Mouse (Mus musculus): Measurements from ENCODE around the gene Mylk. TPM values are rescaled to one million over a fixed set of nuclear protein-coding genes. Genes with fewer than 3 reads are reported as not detected.
"Not testable (repeated sequence)": the region's sequence is repeated elsewhere in the genome, so short reads cannot be mapped to it uniquely, and the experiment has no call there.

The Mylk gene
- polyA plus RNA-seq, 1 experiment = not detected

DNA sequence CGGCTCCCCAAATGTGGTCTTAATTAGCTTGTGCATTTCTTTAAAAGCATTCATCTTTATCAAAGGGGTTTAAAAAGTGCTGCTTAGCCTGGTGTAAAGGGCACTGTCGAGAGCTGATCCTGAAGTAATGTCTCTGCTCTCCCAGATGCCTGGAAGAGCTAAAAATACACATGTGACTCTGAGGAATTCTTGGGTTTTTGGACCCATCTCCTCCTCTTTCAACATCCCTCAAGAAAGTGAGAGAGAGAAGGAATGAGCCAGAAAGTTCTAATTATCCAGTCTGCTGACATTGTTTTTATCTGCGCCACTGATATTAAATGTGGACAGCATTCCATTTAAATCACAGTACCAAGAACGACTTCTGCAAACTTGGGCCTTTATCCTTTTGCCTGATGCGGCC, 48.0 kb downstream of the Mylk start:
- TF ChIP-seq TAL1 (IDR thresholded peaks at IDR 0.05; ENCODE audit: low read length) (no peak), GATA1 (IDR thresholded peaks at IDR 0.05; ENCODE audit: low read length) (no peak)
- H3K36me3 ChIP-seq (ENCODE audit: control insufficient read depth) = no peaks in the 10 kb centered on the region
- H3K27me3 ChIP-seq (ENCODE audit: control insufficient read depth) = no peaks in the 10 kb centered on the region
- H3K4me1 ChIP-seq (ENCODE audit: control insufficient read depth) = no peaks in the 10 kb centered on the region
- H3K4me3 ChIP-seq (replicated peaks) = no peak overlapping the region
- no peaks in the 10 kb centered on the region for H3K9me3 ChIP-seq (ENCODE audit: control insufficient read depth, low read length)

DNA sequence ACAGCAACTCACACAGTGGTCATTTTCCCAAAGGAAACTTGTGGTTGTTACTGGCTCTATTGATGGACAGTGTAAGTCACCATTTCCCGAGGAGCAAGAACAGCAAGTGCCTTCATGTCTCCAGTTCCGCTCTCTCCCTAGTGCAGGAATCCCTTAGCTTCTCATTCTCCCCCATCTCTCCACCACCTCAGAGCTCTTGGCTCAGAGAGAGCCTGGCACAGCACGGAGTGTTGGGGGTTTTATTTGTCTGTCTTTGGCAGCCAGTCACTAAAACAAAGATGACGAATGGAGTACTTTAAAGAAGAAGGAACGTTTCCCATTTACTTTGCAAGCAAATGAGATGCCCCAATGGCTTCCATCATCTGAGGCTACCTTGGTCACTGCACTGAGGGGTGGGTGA, 56.2 kb downstream of the Mylk start:
- TF ChIP-seq GATA1 (IDR thresholded peaks at IDR 0.05; ENCODE audit: low read length) (no peak), TAL1 (IDR thresholded peaks at IDR 0.05; ENCODE audit: low read length) (no peak)
- Histone ChIP-seq H3K27me3 (ENCODE audit: control insufficient read depth) (no peaks in the 10 kb centered on the region), H3K9me3 (ENCODE audit: control insufficient read depth, low read length) (no peaks in the 10 kb centered on the region), H3K36me3 (ENCODE audit: control insufficient read depth) (no peaks in the 10 kb centered on the region), H3K4me1 (ENCODE audit: control insufficient read depth) (no peaks in the 10 kb centered on the region), H3K4me3 (replicated peaks) (no peak overlapping the region)

DNA sequence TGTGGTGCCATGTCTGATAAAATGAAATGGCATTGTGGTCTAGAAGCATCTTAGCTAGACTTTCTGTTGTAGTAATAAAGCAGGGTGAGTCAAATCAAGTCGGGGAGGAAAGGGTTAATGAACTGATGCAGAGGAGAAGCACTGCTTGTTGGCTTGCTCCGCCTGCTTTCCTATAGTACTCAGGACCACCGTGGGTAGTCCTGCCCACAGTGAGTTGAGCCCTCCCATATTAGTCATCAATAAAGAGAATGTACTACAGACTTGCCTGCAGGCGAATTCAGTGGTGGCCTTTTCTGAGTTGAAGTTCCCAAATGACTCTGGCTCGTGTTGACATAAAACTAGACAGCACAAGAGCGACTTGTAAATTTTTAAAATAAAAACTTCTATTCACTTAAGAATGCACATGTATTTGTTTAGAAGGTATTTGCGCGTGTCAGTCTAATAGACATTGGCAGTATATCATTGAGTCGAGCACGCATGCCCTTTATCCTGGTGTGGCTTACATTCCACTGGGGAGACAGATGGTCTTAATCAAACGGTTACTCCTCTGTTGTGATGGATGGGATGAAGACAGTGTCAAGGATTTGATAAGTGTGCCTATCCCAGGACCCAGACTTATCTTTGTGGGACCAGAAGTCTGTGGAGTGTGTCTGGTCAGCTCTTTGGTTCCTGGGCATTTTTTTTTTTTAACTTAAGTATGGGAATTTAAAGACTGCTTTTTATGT, 59.4 kb downstream of the Mylk start:
- no peak overlapping the region for H3K4me3 ChIP-seq (replicated peaks)
- H3K27me3 ChIP-seq (ENCODE audit: control insufficient read depth) = no peaks in the 10 kb centered on the region
- H3K4me1 ChIP-seq (ENCODE audit: control insufficient read depth) = no peaks in the 10 kb centered on the region
- TF ChIP-seq TAL1 (IDR thresholded peaks at IDR 0.05; ENCODE audit: low read length) = no peak
- TF ChIP-seq GATA1 (IDR thresholded peaks at IDR 0.05; ENCODE audit: low read length) = no peak
- no peaks in the 10 kb centered on the region for H3K9me3 ChIP-seq (ENCODE audit: control insufficient read depth, low read length)
- no peaks in the 10 kb centered on the region for H3K36me3 ChIP-seq (ENCODE audit: control insufficient read depth)

DNA sequence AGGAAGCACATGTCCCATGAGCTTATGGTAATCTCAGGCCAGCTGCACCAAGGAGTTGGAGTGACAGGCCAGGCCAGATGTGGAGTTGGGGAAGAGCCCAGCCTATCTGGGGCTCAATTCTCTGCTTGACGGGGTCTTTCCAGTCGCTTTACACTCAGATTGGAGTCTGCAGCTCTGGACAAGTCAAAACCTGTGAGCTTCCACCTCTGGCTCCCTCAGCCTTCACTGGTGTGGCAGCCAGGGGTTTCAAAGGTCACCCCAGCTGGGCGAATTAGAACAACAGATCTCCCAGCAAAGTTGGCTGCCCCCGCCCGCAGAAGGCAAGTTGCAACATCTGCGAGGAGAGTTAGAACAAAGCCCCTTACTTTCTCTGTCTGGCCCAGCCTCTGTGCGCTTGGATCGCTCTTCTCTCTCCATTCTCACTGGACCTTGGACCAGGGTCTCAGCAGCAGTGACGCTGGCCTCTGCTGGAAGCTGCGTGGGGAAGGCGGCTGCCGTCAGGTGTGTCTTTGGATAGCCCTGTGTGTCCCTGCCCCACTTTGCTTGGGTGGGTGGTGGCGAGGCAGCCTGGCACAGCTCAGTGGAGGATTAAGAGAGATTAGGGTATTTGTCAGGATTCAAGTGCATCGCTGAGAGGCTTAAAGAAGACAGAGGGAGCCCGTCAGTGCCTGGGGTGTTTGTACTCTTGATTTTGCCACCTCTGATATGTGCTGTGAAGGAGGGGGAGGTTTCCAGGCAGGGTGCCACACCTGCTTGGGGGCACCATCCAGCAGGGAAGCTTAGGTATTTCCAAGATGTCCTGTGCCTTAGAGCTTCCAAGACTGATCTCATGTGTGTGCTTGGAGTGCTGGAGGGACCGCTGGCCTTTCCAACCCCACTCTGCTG, 62.1 kb downstream of the Mylk start:
- no peaks in the 10 kb centered on the region for H3K36me3 ChIP-seq (ENCODE audit: control insufficient read depth)
- no peak for TF ChIP-seq GATA1 (IDR thresholded peaks at IDR 0.05; ENCODE audit: low read length)
- no peak for TF ChIP-seq TAL1 (IDR thresholded peaks at IDR 0.05; ENCODE audit: low read length)
- no peaks in the 10 kb centered on the region for H3K4me1 ChIP-seq (ENCODE audit: control insufficient read depth)

DNA sequence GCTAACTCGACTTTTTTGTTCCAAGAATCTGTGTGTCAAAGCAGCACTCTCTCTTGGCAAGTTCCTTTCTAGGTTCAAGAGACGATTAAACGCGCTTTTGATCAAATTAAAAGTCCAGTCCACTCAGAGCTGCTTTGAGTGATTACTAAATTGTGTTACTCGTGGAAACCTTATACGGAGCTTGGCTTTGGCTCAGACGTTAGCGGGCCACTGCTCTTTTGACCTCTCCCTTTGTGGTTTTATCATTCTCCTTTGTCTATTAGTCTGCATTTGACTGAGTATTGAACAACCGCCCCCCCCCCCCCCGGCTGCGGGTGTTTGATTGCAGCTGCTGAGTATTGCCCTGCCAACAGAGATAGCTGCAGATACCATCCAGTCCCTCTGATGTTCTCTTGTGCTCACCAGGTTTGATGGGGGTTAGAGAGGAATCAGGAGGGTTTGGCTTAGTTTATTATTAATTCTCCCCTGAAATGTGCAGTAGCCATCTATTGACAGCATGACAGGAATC, 62.8 kb downstream of the Mylk start:
- Histone ChIP-seq H3K36me3 (ENCODE audit: control insufficient read depth) (no peaks in the 10 kb centered on the region), H3K27me3 (ENCODE audit: control insufficient read depth) (no peaks in the 10 kb centered on the region), H3K9me3 (ENCODE audit: control insufficient read depth, low read length) (no peaks in the 10 kb centered on the region), H3K4me1 (ENCODE audit: control insufficient read depth) (no peaks in the 10 kb centered on the region), H3K4me3 (replicated peaks) (no peak overlapping the region)
- no peak for TF ChIP-seq TAL1 (IDR thresholded peaks at IDR 0.05; ENCODE audit: low read length)
- no peak for TF ChIP-seq GATA1 (IDR thresholded peaks at IDR 0.05; ENCODE audit: low read length)

More for the DNA sequence above, 62.1 kb downstream of the Mylk start:
- Histone ChIP-seq H3K4me3 (replicated peaks) (peak overlapping the region; percentile 28), H3K27me3 (ENCODE audit: control insufficient read depth) (no peaks in the 10 kb centered on the region), H3K9me3 (ENCODE audit: control insufficient read depth, low read length) (no peaks in the 10 kb centered on the region)

DNA sequence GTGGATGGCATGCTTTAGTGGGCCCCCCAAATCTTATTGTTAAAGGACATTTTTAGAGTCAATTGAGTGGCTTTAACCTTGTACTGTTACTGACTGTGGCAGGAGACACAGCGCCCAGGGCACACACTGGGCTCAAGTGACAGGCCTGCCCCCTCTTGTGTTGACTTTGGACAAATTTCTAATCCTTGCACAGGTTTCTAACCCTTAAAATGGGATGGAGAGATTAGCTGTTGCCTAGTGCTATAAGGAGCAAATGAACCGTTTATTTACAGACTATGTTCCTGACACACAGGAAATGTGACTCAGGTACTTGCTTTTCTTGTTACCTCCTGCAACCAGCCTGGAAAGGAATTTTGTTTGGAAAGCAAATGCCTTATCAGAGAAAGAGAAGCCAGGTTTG, 67.2 kb downstream of the Mylk start:
- Histone ChIP-seq H3K27me3 (ENCODE audit: control insufficient read depth) (no peaks in the 10 kb centered on the region), H3K36me3 (ENCODE audit: control insufficient read depth) (no peaks in the 10 kb centered on the region), H3K9me3 (ENCODE audit: control insufficient read depth, low read length) (no peaks in the 10 kb centered on the region), H3K4me3 (replicated peaks) (no peak overlapping the region), H3K4me1 (ENCODE audit: control insufficient read depth) (no peaks in the 10 kb centered on the region)
- TF ChIP-seq GATA1 (IDR thresholded peaks at IDR 0.05; ENCODE audit: low read length) (no peak), TAL1 (IDR thresholded peaks at IDR 0.05; ENCODE audit: low read length) (no peak)

DNA sequence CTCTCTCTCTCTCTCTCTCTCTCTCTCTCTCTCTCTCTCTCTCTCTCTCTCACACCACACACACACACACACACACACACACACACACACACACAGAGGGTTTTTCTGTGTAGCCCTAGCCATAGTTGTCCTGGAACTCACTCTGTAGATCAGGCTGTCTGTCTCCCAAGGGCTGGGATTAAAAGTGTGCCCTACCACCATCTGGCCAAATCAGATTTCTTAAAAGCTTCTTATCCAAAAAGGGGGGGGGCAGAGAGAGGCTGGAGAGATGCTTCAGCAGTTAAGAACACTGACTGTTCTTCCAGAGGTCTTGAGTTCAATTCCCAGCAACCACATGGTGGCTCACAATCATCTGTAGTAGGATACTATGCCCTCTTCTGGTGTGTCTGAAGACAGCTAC, 68.2 kb downstream of the Mylk start:
- H3K27me3 ChIP-seq (ENCODE audit: control insufficient read depth); H3K9me3 ChIP-seq (ENCODE audit: control insufficient read depth, low read length); H3K36me3 ChIP-seq (ENCODE audit: control insufficient read depth); H3K4me3 ChIP-seq (replicated peaks); H3K4me1 ChIP-seq (ENCODE audit: control insufficient read depth): not testable (repeated sequence)

DNA sequence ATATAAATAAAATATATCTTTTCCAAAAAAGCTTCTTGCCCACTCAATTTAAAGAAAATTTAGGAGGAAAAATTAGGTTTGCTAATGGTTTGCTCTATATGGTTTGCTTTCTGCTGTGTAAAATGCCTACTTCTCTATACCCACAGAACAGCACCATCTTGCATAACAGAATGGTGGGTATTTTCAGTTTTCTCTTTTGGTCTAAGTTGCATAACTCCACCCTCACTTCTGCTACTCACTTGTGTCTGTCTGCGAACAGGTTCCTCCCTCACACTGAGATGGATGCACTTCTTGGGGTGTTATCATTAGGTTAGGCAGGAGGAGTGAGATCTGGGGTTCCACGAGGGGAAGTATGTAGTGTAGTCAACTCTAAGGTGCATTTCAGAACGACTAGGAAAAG, 68.6 kb downstream of the Mylk start:
- H3K27me3 ChIP-seq (ENCODE audit: control insufficient read depth) = no peaks in the 10 kb centered on the region
- H3K4me3 ChIP-seq (replicated peaks) = no peak overlapping the region
- H3K36me3 ChIP-seq (ENCODE audit: control insufficient read depth) = no peaks in the 10 kb centered on the region
- no peaks in the 10 kb centered on the region for H3K4me1 ChIP-seq (ENCODE audit: control insufficient read depth)
- TF ChIP-seq TAL1 (IDR thresholded peaks at IDR 0.05; ENCODE audit: low read length) = no peak
- no peak for TF ChIP-seq GATA1 (IDR thresholded peaks at IDR 0.05; ENCODE audit: low read length)
- no peaks in the 10 kb centered on the region for H3K9me3 ChIP-seq (ENCODE audit: control insufficient read depth, low read length)

DNA sequence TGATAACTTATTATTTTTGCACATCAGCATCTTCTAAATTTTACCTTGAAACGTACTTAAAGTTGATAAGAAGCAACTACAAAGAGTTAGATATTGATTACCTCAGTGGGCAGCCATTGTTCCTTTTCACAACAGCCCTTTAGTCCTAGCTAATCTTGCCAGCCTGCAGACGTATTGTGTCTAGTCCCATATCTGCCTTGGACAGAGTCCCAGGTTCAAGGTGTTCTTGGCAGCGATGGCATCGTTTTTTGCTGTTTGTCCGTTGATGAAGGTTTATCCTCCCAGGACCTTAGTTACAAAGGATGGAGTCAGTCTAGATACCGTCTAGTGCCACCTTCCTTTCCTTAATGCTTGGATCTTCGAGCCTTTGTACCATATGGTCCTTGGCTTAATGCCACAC, 69.6 kb downstream of the Mylk start:
- no peaks in the 10 kb centered on the region for H3K36me3 ChIP-seq (ENCODE audit: control insufficient read depth)
- H3K4me1 ChIP-seq (ENCODE audit: control insufficient read depth) = no peaks in the 10 kb centered on the region
- no peaks in the 10 kb centered on the region for H3K9me3 ChIP-seq (ENCODE audit: control insufficient read depth, low read length)
- TF ChIP-seq TAL1 (IDR thresholded peaks at IDR 0.05; ENCODE audit: low read length) = no peak
- TF ChIP-seq GATA1 (IDR thresholded peaks at IDR 0.05; ENCODE audit: low read length) = no peak
- no peak overlapping the region for H3K4me3 ChIP-seq (replicated peaks)
- no peaks in the 10 kb centered on the region for H3K27me3 ChIP-seq (ENCODE audit: control insufficient read depth)

Measured in erythroblast, embryonic 14.5 days (primary cell).